Mouse (Mus musculus) kidney, adult 2 months (tissue): ENCODE measurements around the gene 2310022A10Rik. TPM values are rescaled to one million over a fixed set of nuclear protein-coding genes. Genes with fewer than 3 reads are reported as not detected.

Experiments used
- DNase-seq: peaks from one replicate; pipeline ENCODE4 v3.0.0; 2021
- H3K27ac ChIP-seq: fragments of 200-500 bp; 2 replicates; pipeline ENCODE4 v1.5.1; 2012; ENCODE audit warnings: low read depth, low read length, control low read depth, inconsistent platforms; ENCODE audit not compliant: insufficient read depth
- H3K27me3 ChIP-seq: fragments of 200-500 bp; replicated peaks from 2 replicates; pipeline ENCODE4 v1.6.1; 2012; ENCODE audit warnings: mild to moderate bottlenecking, moderate library complexity, low read length, inconsistent platforms; ENCODE audit not compliant: control insufficient read depth, insufficient read depth
- H3K36me3 ChIP-seq: fragments of 200-500 bp; 2 replicates; pipeline ENCODE4 v1.6.1; 2012; ENCODE audit warnings: mild to moderate bottlenecking, moderate library complexity, low read length, inconsistent platforms; ENCODE audit not compliant: control insufficient read depth, insufficient read depth
- H3K4me1 ChIP-seq: fragments of 200-500 bp; 2 replicates; pipeline ENCODE4 v1.6.1; 2011; ENCODE audit warnings: low read length; ENCODE audit not compliant: control insufficient read depth, insufficient read depth
- H3K4me3 ChIP-seq: fragments of 200-500 bp; 2 replicates; pipeline ENCODE4 v1.5.1; 2011; ENCODE audit warnings: mild to moderate bottlenecking, low read depth, low read length, control low read depth; ENCODE audit not compliant: insufficient read depth
- CTCF ChIP-seq: fragments of 200-500 bp; conservative IDR thresholded peaks from 2 replicates; pipeline ENCODE4 v1.5.1; 2011; ENCODE audit warnings: low read depth, mild to moderate bottlenecking, control low read depth, low read length, moderate library complexity, mixed read lengths; ENCODE audit not compliant: insufficient read depth, insufficient read length
- POLR2A ChIP-seq: fragments of 200-500 bp; IDR thresholded peaks from one replicate; pipeline ENCODE4 v1.6.1; 2011; ENCODE audit warnings: low read depth, low read length, control low read depth
- WGBS: fragments of 180-500 bp; shearing (Covaris S2); methylation state at CpG from one replicate; pipeline ENCODE4 v1.1.7; 2018; 5-methylcytosine and 5-hydroxymethylcytosine counted together
- polyA plus RNA-seq: library from polyadenylated mRNA; depleted of rRNA; stranded (reverse); fragments of >200 nt; gene quantifications from 2 replicates; pipeline ENCODE4 v1.2.3, GENCODE M21; 2012

The 2310022A10Rik gene
- polyA plus RNA-seq, 1 experiment: 19.3 TPM

DNA sequence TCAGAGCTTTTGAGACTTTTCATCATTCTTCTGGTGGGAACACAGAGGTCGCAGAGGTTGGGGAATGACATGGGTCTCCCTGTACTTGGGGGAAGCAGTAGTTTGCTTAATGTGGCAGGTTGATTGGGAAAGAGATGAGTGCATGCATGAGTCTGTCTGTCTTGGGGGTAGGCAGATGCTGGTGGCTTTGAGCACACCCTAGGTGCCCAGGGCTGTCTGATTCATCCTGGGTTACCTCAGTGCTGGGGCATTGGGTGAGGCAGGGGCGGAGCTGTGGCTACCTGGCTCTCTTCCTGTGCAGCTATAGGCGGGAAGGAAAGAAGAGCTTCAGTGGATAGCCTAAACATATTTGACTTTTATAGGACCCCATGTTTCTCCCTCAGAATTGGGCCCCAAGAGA lies 55.1 kb downstream of the 2310022A10Rik start:
- H3K4me3 ChIP-seq: no peak overlapping the region
- no peaks in the 10 kb centered on the region for H3K36me3 ChIP-seq
- no peak for DNase-seq
- TF ChIP-seq POLR2A (no peak), CTCF (no peak)
- no peaks in the 10 kb centered on the region for H3K27me3 ChIP-seq
- 82% methylated on average over 3 of the region's 3 CpGs for WGBS
- peaks cover 32% of the 10 kb centered on the region for H3K4me1 ChIP-seq
- H3K27ac ChIP-seq: no peak overlapping the region

GRCm38 (mm10) chr7:27609285-27609684 lies 56.3 kb downstream of the 2310022A10Rik start:
- DNase-seq: no peak
- Histone ChIP-seq H3K4me3 (no peak overlapping the region), H3K27ac (no peak overlapping the region), H3K27me3 (no peaks in the 10 kb centered on the region), H3K36me3 (no peaks in the 10 kb centered on the region), H3K4me1 (peaks cover 28% of the 10 kb centered on the region)
- WGBS: 92% methylated on average over 4 of the region's 4 CpGs
- no peak for TF ChIP-seq CTCF
- TF ChIP-seq POLR2A: no peak

DNA sequence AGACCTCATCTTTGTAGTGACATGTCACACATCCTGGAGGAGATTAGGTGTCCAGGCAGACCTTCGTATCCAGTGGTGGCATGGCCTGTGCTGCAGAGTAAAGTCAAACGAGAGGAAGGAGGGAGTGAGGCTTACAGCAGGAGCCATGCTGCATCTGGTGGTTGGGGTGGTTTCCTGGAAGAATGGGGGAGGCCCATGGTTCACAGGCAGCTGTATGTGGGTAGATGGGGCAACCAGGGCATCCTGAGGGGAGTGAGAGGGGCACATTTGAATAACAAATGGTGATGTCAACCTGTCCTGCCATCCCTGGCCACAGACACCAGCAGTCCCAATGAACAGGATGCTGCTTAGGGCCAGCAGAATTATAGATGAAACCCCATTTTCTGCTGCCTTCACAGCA lies 56.7 kb downstream of the 2310022A10Rik start:
- Histone ChIP-seq H3K27me3 (no peaks in the 10 kb centered on the region), H3K4me1 (peaks cover 28% of the 10 kb centered on the region), H3K27ac (no peak overlapping the region), H3K4me3 (no peak overlapping the region), H3K36me3 (no peaks in the 10 kb centered on the region)
- DNase-seq: no peak
- TF ChIP-seq POLR2A (no peak), CTCF (no peak)
- WGBS: 76% methylated on average over 2 of the region's 2 CpGs

DNA sequence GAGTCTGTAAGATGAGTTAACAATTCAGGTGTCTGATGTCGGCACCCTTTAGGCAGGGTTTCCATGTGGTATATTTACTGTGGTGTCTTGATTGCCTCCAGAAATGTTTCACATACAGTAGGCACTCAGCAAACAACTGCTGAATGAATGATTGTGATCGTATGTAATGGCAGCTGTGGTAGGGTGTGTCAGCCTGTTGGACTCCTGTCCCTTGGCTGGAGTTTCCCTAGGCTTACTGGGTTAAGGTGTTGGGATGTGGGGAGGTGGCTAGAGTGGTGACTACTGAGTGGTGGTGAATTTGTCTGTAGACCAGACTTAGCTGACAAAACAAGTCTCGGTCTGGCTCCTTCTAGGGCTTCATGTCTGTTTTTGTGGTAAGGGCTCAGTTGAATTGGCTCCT lies 57.3 kb downstream of the 2310022A10Rik start:
- 93% methylated on average over 3 of the region's 3 CpGs for WGBS
- DNase-seq: no peak
- Histone ChIP-seq H3K36me3 (no peaks in the 10 kb centered on the region), H3K4me1 (peaks cover 27% of the 10 kb centered on the region), H3K27me3 (no peaks in the 10 kb centered on the region), H3K4me3 (no peak overlapping the region), H3K27ac (no peak overlapping the region)
- TF ChIP-seq CTCF: no peak
- no peak for TF ChIP-seq POLR2A

DNA sequence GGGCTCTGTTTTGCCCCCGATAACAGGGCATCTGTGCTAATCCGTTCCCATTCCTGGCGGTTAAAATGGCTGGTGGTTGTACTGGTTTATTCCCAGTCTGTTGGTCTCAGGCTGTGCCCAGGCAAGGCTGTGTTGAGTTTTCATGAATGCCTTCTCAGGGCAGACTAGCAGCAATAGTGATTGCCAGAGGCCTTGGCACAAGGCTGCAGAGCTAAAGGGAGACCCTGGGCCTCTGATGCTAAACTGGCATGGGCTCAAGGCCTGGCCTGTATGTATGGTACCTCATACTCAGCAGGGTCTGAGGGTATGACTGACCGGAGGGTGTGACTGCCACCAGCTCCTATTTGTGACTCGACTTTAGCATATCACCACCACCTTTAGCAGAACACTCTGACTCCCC lies 57.8 kb downstream of the 2310022A10Rik start:
- Histone ChIP-seq H3K4me3 (no peak overlapping the region), H3K27me3 (no peaks in the 10 kb centered on the region), H3K27ac (no peak overlapping the region), H3K36me3 (no peaks in the 10 kb centered on the region), H3K4me1 (peaks cover 22% of the 10 kb centered on the region)
- TF ChIP-seq POLR2A (no peak), CTCF (no peak)
- DNase-seq: no peak
- WGBS: 93% methylated on average over 5 of the region's 5 CpGs

- 78% methylated on average over 4 of the region's 4 CpGs for WGBS
- H3K36me3 ChIP-seq: no peaks in the 10 kb centered on the region
- H3K27ac ChIP-seq: no peak overlapping the region
- no peak for DNase-seq
- no peak overlapping the region for H3K4me3 ChIP-seq
- H3K4me1 ChIP-seq: peaks cover 2% of the 10 kb centered on the region
- TF ChIP-seq POLR2A: no peak
- no peak for TF ChIP-seq CTCF
- H3K27me3 ChIP-seq: no peaks in the 10 kb centered on the region
Observed at GRCm38 (mm10) chr7:27612940-27613339, 59.9 kb downstream of the 2310022A10Rik start.

- H3K36me3 ChIP-seq: no peaks in the 10 kb centered on the region
- no peak overlapping the region for H3K4me3 ChIP-seq
- H3K27ac ChIP-seq: no peak overlapping the region
- no peaks in the 10 kb centered on the region for H3K27me3 ChIP-seq
- H3K4me1 ChIP-seq: no peaks in the 10 kb centered on the region
- DNase-seq: no peak
- 77% methylated on average over 8 of the region's 8 CpGs for WGBS
- TF ChIP-seq CTCF (no peak), POLR2A (no peak)
Observed at GRCm38 (mm10) chr7:27613751-27614499, 60.9 kb downstream of the 2310022A10Rik start.

DNA sequence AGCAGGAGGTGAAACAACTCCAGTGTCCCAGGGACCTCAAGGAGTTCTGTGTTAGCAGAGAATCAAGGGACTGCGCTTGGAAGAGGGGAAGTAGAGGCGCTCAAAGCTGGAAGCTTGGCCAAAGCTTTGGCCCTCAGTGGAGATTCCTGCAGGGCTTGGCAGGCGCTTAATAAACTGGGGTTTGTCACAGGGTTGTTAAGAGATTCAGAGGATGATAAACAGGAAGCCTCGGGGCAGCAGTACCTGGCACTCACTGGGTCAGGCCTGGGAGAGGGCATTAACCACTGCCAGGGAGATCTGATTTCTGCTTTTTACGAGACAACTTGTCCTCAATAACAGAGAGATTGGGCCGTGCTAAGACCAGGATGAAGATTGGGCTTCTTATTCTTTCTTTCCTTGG lies 68.0 kb downstream of the 2310022A10Rik start:
- no peak overlapping the region for H3K4me3 ChIP-seq
- 66% methylated on average over 6 of the region's 6 CpGs for WGBS
- H3K27ac ChIP-seq: no peak overlapping the region
- TF ChIP-seq POLR2A (no peak), CTCF (no peak)
- H3K4me1 ChIP-seq: no peaks in the 10 kb centered on the region
- no peaks in the 10 kb centered on the region for H3K27me3 ChIP-seq
- H3K36me3 ChIP-seq: no peaks in the 10 kb centered on the region
- no peak for DNase-seq
